17 mouse cellular contexts compared by ENCODE assay signal in the genomic region with DNA sequence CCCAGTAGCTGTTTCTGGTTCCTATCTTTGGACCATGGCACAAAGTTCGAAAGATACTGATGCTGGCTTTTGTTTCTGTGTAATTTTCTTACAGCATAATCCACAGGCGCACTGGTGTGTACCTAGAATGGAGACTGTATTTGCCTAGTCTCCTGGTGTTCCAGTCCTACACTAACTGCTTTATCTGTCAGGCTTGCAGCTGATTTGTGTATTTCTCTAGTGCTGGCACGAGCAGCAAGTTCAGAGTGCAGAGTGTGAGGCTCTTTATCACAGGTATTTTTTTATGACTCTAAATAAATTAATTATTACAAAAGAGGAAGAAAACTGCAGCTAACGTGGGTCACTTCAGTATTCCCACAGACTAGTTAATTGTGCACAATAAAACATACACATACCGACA.
"Had no signal": no experiment of that assay in that cellular context is flagged by ENCODE, and none has a peak within 500 bp of the region (broad histone marks: within the 10 kb centered on the region; RNA-seq: fewer than 3 reads in every experiment).

No protein-coding gene starts in this region.

- H3K4me3 ChIP-seq: midbrain, embryonic 10.5 days; midbrain, embryonic 13.5 days; midbrain, embryonic 15.5 days; myocyte; neural tube, embryonic 13.5 days; neural tube, embryonic 15.5 days; stomach, embryonic 15.5 days had no signal

- ATAC-seq: midbrain, embryonic 13.5 days; midbrain, embryonic 15.5 days had no signal

- H3K27ac ChIP-seq: liver, embryonic 14.5 days; midbrain, embryonic 10.5 days; midbrain, embryonic 13.5 days; midbrain, embryonic 15.5 days; neural tube, embryonic 13.5 days; neural tube, embryonic 15.5 days; stomach, embryonic 15.5 days; stomach, postnatal 0 days had no signal

- H3K27me3 ChIP-seq: midbrain, embryonic 13.5 days; midbrain, embryonic 15.5 days; neural tube, embryonic 13.5 days; neural tube, embryonic 15.5 days; stomach, embryonic 15.5 days had no signal

- H3K4me2 ChIP-seq: lung, embryonic 14.5 days; midbrain, embryonic 13.5 days; midbrain, embryonic 15.5 days; neural tube, embryonic 13.5 days; neural tube, embryonic 15.5 days; stomach, embryonic 15.5 days had no signal

- H3K9ac ChIP-seq: liver, embryonic 14.5 days; lung, embryonic 14.5 days; midbrain, embryonic 13.5 days; midbrain, embryonic 15.5 days; neural tube, embryonic 13.5 days; neural tube, embryonic 15.5 days; stomach, embryonic 15.5 days had no signal

- H3K36me3 ChIP-seq: midbrain, embryonic 10.5 days; midbrain, embryonic 13.5 days; midbrain, embryonic 15.5 days; neural tube, embryonic 13.5 days; neural tube, embryonic 15.5 days; stomach, embryonic 15.5 days had no signal

- H3K9me3 ChIP-seq: midbrain, embryonic 10.5 days; midbrain, embryonic 13.5 days; midbrain, embryonic 15.5 days; neural tube, embryonic 13.5 days; neural tube, embryonic 15.5 days; stomach, embryonic 15.5 days had no signal

- DNase-seq: lung, adult 18-20 months; lung, embryonic 14.5 days; lung, postnatal 10 days; lung, postnatal 4 days; right cerebral cortex, postnatal 14 days; thymus, adult 2 months; thymus, postnatal 25 days; thymus, postnatal 4 days had no signal

- H3K4me1 ChIP-seq: midbrain, embryonic 13.5 days; midbrain, embryonic 15.5 days; neural tube, embryonic 13.5 days; neural tube, embryonic 15.5 days; stomach, embryonic 15.5 days had no signal
